Mouse (Mus musculus): Measurements from ENCODE around the gene Slc3a1. TPM values are rescaled to one million over a fixed set of nuclear protein-coding genes. Genes with fewer than 3 reads are reported as not detected.

The Slc3a1 gene
- 0.32 and 0.35 TPM in 2 replicates for polyA plus RNA-seq (2014; fragmentation: Nextera tagmentation; extraction: Ambion mirVana)

DNA sequence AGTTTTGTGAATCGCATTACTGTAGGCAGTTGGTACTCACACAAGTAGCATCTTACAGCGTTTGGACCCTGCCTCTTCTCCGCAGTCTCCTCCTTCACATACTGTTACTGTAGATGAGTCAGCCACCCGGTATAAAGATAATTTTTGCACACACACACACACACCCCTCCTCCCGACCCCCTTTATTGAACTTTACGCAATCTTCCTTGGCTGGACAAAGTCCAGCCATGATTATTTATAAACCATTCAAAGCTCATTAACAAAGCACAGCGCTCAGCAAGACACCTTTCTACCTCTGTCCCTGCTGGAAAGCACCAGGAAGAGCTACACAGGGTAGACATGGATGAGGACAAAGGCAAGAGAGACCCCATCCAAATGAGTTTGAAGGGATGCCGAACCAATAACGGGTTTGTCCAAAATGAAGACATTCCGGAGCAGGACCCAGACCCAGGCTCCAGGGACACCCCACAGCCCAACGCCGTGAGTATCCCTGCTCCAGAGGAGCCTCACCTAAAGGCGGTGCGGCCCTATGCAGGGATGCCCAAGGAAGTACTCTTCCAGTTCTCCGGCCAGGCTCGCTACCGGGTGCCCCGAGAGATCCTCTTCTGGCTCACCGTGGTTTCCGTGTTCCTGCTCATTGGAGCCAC is at the start of gene Slc3a1:
Slc3a1 (plus strand) TSS at position 284 of the 647 bp plus-strand sequence.
- 91% methylated on average over 18 of the region's 20 CpGs for WGBS
- no peak within 1 kb of the TSS for H3K4me3 ChIP-seq (ENCODE audit: low read depth, low read length)
- no peak for ATAC-seq (ENCODE audit: low read depth)
- H3K4me2 ChIP-seq (ENCODE audit: low read depth, low read length), result no peak within 1 kb of the TSS
- no peak within 1 kb of the TSS for H3K9ac ChIP-seq (ENCODE audit: low read depth, low read length)
- no peaks in the 10 kb centered on the region for H3K36me3 ChIP-seq (ENCODE audit: control insufficient read depth, insufficient read depth, low read length)
- no peaks in the 10 kb centered on the region for H3K4me1 ChIP-seq (ENCODE audit: control insufficient read depth, insufficient read depth, low read length)
- no peaks in the 10 kb centered on the region for H3K9me3 ChIP-seq (ENCODE audit: control insufficient read depth, low read length)
- no peak for DNase-seq (ENCODE audit: low spot score)
- no peak within 1 kb of the TSS for H3K27ac ChIP-seq (replicated peaks; ENCODE audit: low read depth, low read length)
- no peaks in the 10 kb centered on the region for H3K27me3 ChIP-seq (replicated peaks; ENCODE audit: control insufficient read depth, insufficient read depth, low read length)

DNA sequence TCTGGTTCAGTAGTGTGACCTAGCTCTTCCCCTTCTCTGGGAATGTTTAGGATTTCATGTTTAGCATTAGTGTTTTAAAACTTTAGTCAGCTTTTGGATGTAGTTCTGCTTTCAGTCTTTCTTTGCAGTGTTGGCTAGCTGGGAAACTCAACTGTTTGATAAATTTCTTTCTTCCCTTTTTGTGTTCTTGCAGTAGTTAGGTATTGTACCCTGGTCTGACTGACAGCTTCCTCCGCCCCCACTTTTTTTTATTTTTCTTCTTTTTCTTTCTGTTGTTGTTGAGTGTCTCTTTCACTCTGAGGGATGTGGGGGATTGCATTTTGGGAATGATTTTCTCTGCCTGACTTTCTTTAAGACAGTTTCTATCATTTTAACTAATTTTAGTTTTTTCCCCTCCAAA is 46.5 kb upstream of the Slc3a1 start:
- Histone ChIP-seq H3K4me2 (ENCODE audit: low read depth, low read length) (no peak overlapping the region), H3K9ac (ENCODE audit: low read depth, low read length) (no peak overlapping the region), H3K4me1 (ENCODE audit: control insufficient read depth, insufficient read depth, low read length) (peaks cover 11% of the 10 kb centered on the region), H3K27ac (replicated peaks; ENCODE audit: low read depth, low read length) (no peak overlapping the region), H3K36me3 (ENCODE audit: control insufficient read depth, insufficient read depth, low read length) (0 out of 2 replicates have a peak, but pooled peaks cover 4% of the 10 kb centered on the region), H3K4me3 (ENCODE audit: low read depth, low read length) (no peak overlapping the region), H3K9me3 (ENCODE audit: control insufficient read depth, low read length) (peaks cover 7% of the 10 kb centered on the region), H3K27me3 (replicated peaks; ENCODE audit: control insufficient read depth, insufficient read depth, low read length) (no peaks in the 10 kb centered on the region)
- no peak for DNase-seq (ENCODE audit: low spot score)
- ATAC-seq (ENCODE audit: low read depth), result no peak
- 94% methylated on average over 1 of the region's 1 CpGs for whole genome bisulfite sequencing

DNA sequence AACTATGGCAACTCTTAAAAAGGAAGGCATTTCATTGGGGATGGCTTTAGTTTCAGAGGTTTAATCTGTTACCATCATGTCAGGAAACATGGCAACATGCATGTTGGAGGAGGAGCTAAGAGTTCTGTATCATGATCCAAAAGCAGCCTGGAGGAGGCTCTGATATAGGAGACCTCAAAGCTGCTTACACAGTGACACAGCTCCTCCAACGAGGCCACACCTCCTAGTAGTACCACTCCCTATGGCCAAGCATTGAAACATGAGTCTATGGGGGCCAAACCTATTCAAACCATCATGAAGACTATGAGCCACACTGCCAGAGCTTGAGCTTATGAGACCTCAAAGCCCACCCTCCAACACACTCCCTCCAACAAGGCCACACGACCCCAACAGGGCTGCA is 45.4 kb upstream of the Slc3a1 start:
- Histone ChIP-seq H3K27me3 (replicated peaks; ENCODE audit: control insufficient read depth, insufficient read depth, low read length) (no peaks in the 10 kb centered on the region), H3K36me3 (ENCODE audit: control insufficient read depth, insufficient read depth, low read length) (0 out of 2 replicates have a peak, but pooled peaks cover 4% of the 10 kb centered on the region), H3K9ac (ENCODE audit: low read depth, low read length) (no peak overlapping the region), H3K4me1 (ENCODE audit: control insufficient read depth, insufficient read depth, low read length) (peaks cover 11% of the 10 kb centered on the region), H3K4me2 (ENCODE audit: low read depth, low read length) (no peak overlapping the region), H3K4me3 (ENCODE audit: low read depth, low read length) (no peak overlapping the region), H3K27ac (replicated peaks; ENCODE audit: low read depth, low read length) (no peak overlapping the region), H3K9me3 (ENCODE audit: control insufficient read depth, low read length) (peaks cover 7% of the 10 kb centered on the region; the same call in 1 of the 2 replicates)
- WGBS, result 85% methylated on average over 2 of the region's 2 CpGs
- no peak for ATAC-seq (ENCODE audit: low read depth)
- no peak for DNase-seq (ENCODE audit: low spot score)

DNA sequence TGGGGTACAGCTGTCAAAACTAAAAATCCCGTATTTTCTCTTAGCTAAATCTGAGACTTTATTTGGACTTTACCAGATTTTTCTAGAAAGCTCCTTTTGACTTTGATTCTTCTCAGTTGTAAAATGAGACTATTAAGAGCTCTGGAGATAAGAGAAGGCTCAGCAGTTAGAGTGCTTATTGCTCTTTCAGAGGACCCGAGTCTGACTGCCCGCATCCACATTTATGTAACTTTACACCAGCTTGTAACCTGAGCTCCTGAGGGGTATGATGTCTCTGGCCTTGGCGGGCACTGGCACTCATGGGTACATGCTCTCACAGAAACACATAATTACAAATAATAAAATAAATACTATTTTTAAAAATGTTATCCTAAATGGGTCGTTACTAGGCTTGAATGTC is 41.8 kb upstream of the Slc3a1 start:
- no peak overlapping the region for H3K4me3 ChIP-seq (ENCODE audit: low read depth, low read length)
- 30% methylated on average over 5 of the region's 5 CpGs for WGBS
- peaks cover 11% of the 10 kb centered on the region for H3K4me1 ChIP-seq (ENCODE audit: control insufficient read depth, insufficient read depth, low read length)
- H3K27ac ChIP-seq (replicated peaks; ENCODE audit: low read depth, low read length), result no peak overlapping the region
- 0 out of 2 replicates have a peak, but pooled peaks cover 4% of the 10 kb centered on the region for H3K36me3 ChIP-seq (ENCODE audit: control insufficient read depth, insufficient read depth, low read length)
- no peaks in the 10 kb centered on the region for H3K9me3 ChIP-seq (ENCODE audit: control insufficient read depth, low read length)
- peak; percentile 39 for DNase-seq (ENCODE audit: low spot score)
- no peak for ATAC-seq (ENCODE audit: low read depth)
- H3K27me3 ChIP-seq (replicated peaks; ENCODE audit: control insufficient read depth, insufficient read depth, low read length), result no peaks in the 10 kb centered on the region
- H3K4me2 ChIP-seq (ENCODE audit: low read depth, low read length), result no peak overlapping the region
- no peak overlapping the region for H3K9ac ChIP-seq (ENCODE audit: low read depth, low read length)

DNA sequence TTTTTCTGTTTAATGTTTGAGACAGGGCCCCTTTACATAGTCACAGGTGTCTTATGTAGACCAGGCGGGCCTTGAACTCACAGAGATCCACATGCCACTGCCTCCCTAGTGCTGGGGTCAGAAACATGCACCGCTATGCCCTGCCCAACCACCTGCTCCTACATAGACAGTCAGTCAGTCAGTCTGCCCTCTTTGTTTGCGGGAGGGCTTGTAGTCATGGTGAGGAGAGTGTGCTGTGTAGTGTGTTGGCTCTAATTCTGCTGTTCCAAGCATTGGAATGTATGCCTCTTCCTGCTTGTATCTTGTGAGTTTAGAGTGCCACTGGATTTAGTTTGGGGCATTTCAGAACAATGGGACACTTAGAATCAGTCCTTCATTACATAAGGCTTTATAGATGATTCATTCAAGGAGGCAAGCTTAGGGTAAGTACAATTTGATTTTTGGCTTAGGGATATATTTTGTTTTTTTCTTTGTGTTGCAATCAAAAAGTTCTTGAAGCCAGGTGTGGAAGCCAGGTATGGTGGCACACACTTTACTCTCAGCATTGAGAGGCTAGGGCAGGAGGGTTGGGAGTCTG is 40.3 kb upstream of the Slc3a1 start:
- 86% methylated on average over 3 of the region's 3 CpGs for WGBS
- Histone ChIP-seq H3K4me1 (ENCODE audit: control insufficient read depth, insufficient read depth, low read length) (peaks cover 7% of the 10 kb centered on the region), H3K9me3 (ENCODE audit: control insufficient read depth, low read length) (no peaks in the 10 kb centered on the region), H3K36me3 (ENCODE audit: control insufficient read depth, insufficient read depth, low read length) (0 out of 2 replicates have a peak, but pooled peaks cover 4% of the 10 kb centered on the region), H3K4me3 (ENCODE audit: low read depth, low read length) (no peak overlapping the region), H3K9ac (ENCODE audit: low read depth, low read length) (no peak overlapping the region), H3K27ac (replicated peaks; ENCODE audit: low read depth, low read length) (no peak overlapping the region), H3K27me3 (replicated peaks; ENCODE audit: control insufficient read depth, insufficient read depth, low read length) (no peaks in the 10 kb centered on the region), H3K4me2 (ENCODE audit: low read depth, low read length) (no peak overlapping the region)
- ATAC-seq (ENCODE audit: low read depth) (no peak), DNase-seq (ENCODE audit: low spot score) (no peak)

DNA sequence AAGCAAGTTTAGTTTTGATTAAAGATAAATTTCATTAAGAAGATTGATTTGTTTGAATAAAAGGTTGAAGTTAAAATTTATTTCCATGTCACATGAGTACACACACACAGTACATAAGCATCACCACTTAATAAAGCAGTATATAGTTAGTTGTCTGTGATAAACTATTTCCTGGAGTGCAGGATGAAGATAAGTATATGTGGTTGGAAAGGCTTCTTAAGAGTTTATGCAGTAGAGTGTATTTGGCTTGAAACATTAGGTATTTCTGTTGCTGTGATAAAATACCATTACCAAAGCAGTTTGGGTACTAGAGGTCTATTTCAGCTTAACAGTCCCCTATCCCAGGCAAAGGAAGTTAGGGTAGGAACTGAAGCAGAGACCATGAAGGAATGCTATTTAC is 39.7 kb upstream of the Slc3a1 start:
- H3K4me3 ChIP-seq (ENCODE audit: low read depth, low read length), result no peak overlapping the region
- ATAC-seq (ENCODE audit: low read depth), result no peak

DNA sequence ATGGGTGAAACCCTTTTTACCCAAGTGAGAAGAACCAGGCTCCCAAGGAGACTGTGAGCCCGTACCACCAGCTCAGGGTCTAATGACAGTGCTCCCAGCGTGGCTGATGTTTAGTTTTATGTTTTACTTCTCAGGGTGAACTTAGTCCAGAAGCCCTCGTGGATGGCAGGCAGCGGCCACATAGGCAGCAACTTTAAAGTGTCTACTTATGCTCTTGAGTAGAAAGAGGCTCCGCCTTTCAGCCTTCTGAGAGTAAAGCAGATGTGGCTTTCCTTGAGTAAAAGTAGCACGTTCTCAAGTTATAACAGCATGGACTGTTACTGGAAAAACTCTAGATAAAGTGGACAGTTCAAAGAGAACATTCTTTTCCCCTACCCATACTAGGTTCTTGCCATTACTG is 32.3 kb upstream of the Slc3a1 start:
- 80% methylated on average over 6 of the region's 6 CpGs for WGBS
- DNase-seq (ENCODE audit: low spot score), result no peak

More for the DNA sequence above, 39.7 kb upstream of the Slc3a1 start:
- Histone ChIP-seq H3K4me1 (ENCODE audit: control insufficient read depth, insufficient read depth, low read length) (peaks cover 4% of the 10 kb centered on the region; the same call in 1 of the 2 replicates), H3K27ac (replicated peaks; ENCODE audit: low read depth, low read length) (no peak overlapping the region), H3K9ac (ENCODE audit: low read depth, low read length) (no peak overlapping the region), H3K9me3 (ENCODE audit: control insufficient read depth, low read length) (no peaks in the 10 kb centered on the region), H3K27me3 (replicated peaks; ENCODE audit: control insufficient read depth, insufficient read depth, low read length) (no peaks in the 10 kb centered on the region), H3K4me2 (ENCODE audit: low read depth, low read length) (no peak overlapping the region), H3K36me3 (ENCODE audit: control insufficient read depth, insufficient read depth, low read length) (0 out of 2 replicates have a peak, but pooled peaks cover 4% of the 10 kb centered on the region)
- DNase-seq (ENCODE audit: low spot score), result no peak

DNA sequence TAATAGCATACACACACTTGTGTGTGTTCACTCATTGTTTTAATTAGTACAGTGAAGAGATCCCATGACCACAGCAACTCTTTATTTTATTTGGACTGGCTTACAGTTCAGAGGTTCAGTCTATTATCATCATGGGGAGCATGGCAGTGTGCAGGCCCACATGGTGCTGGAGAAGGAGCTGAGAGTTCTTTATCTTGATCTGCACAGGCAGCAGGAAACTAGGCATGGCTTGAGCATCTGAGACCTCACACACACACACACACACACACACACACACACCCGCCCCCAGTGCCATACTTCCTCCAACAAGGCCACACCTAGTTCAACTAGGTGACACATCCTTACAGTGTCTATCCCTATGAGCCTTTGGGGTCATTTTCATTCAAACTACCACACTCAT is 30.5 kb upstream of the Slc3a1 start:
- no peak overlapping the region for H3K4me2 ChIP-seq (ENCODE audit: low read depth, low read length)
- WGBS, result 92% methylated on average over 1 of the region's 1 CpGs

More for the DNA sequence above, 32.3 kb upstream of the Slc3a1 start:
- Histone ChIP-seq H3K9me3 (ENCODE audit: control insufficient read depth, low read length) (no peaks in the 10 kb centered on the region), H3K4me3 (ENCODE audit: low read depth, low read length) (no peak overlapping the region), H3K27ac (replicated peaks; ENCODE audit: low read depth, low read length) (no peak overlapping the region), H3K36me3 (ENCODE audit: control insufficient read depth, insufficient read depth, low read length) (peaks cover 5% of the 10 kb centered on the region; the same call in 1 of the 2 replicates), H3K4me2 (ENCODE audit: low read depth, low read length) (no peak overlapping the region), H3K4me1 (ENCODE audit: control insufficient read depth, insufficient read depth, low read length) (no peaks in the 10 kb centered on the region), H3K9ac (ENCODE audit: low read depth, low read length) (no peak overlapping the region), H3K27me3 (replicated peaks; ENCODE audit: control insufficient read depth, insufficient read depth, low read length) (no peaks in the 10 kb centered on the region)
- ATAC-seq (ENCODE audit: low read depth), result no peak

DNA sequence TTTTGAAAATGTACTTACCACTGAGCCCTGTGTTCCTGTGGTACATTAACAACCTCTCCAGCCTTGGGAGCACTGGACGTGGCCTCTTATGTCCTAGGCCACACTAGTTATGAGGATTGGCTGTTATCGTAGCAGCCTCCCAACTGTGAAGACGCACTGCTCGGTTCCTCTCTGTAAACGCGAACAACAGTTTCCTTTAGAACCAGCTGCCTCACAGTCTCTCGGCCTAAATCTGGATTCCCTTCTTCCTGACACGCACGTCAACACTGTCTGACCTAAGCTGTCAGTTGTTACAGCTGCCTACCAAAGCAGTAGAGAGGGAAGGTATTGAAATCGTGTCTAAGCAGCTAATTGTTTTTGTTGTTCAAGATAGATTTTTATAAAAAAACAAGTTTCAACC is 28.5 kb upstream of the Slc3a1 start:
- Histone ChIP-seq H3K4me3 (ENCODE audit: low read depth, low read length) (no peak overlapping the region), H3K9ac (ENCODE audit: low read depth, low read length) (no peak overlapping the region), H3K9me3 (ENCODE audit: control insufficient read depth, low read length) (no peaks in the 10 kb centered on the region), H3K27ac (replicated peaks; ENCODE audit: low read depth, low read length) (no peak overlapping the region), H3K4me1 (ENCODE audit: control insufficient read depth, insufficient read depth, low read length) (no peaks in the 10 kb centered on the region), H3K27me3 (replicated peaks; ENCODE audit: control insufficient read depth, insufficient read depth, low read length) (no peaks in the 10 kb centered on the region), H3K4me2 (ENCODE audit: low read depth, low read length) (no peak overlapping the region), H3K36me3 (ENCODE audit: control insufficient read depth, insufficient read depth, low read length) (peaks cover 17% of the 10 kb centered on the region)
- no peak for ATAC-seq (ENCODE audit: low read depth)
- WGBS, result 75% methylated on average over 10 of the region's 10 CpGs
- no peak for DNase-seq (ENCODE audit: low spot score)

More for the DNA sequence above, 30.5 kb upstream of the Slc3a1 start:
- Histone ChIP-seq H3K9me3 (ENCODE audit: control insufficient read depth, low read length) (no peaks in the 10 kb centered on the region), H3K27me3 (replicated peaks; ENCODE audit: control insufficient read depth, insufficient read depth, low read length) (no peaks in the 10 kb centered on the region), H3K4me3 (ENCODE audit: low read depth, low read length) (no peak overlapping the region), H3K9ac (ENCODE audit: low read depth, low read length) (no peak overlapping the region), H3K4me1 (ENCODE audit: control insufficient read depth, insufficient read depth, low read length) (no peaks in the 10 kb centered on the region), H3K36me3 (ENCODE audit: control insufficient read depth, insufficient read depth, low read length) (peaks cover 5% of the 10 kb centered on the region; the same call in 1 of the 2 replicates), H3K27ac (replicated peaks; ENCODE audit: low read depth, low read length) (no peak overlapping the region)
- no peak for DNase-seq (ENCODE audit: low spot score)
- ATAC-seq (ENCODE audit: low read depth), result no peak
